Mouse (Mus musculus) heart, embryonic 13.5 days (tissue): Measurements from ENCODE around the gene Taco1. TPM values are rescaled to one million over a fixed set of nuclear protein-coding genes. Genes with fewer than 3 reads are reported as not detected.
A peak's percentile ranks its signal among the peaks of the same experiment; 100 is the strongest.
"Not testable (repeated sequence)": the region's sequence is repeated elsewhere in the genome, so short reads cannot be mapped to it uniquely, and the experiment has no call there.

ENCODE experiments used
- ATAC-seq: fragments of 200-750 bp; cut with Nextera tagmentation; 2 replicates; pipeline ENCODE4 v1.8.0; 2017; ENCODE audit warnings: moderate TSS enrichment; ENCODE audit not compliant: insufficient number of reproducible peaks, low FRiP score, low TSS enrichment; ENCODE audit errors: extremely low read depth
- H3K27ac ChIP-seq: fragments of 300-500 bp; sonication (generic); replicated peaks from 2 replicates; pipeline ENCODE4 v1.5.1; 2015; ENCODE audit warnings: moderate library complexity, mild to moderate bottlenecking, inconsistent platforms
- H3K27me3 ChIP-seq: fragments of 300-500 bp; sonication (generic); replicated peaks from 2 replicates; pipeline ENCODE4 v1.6.1; 2015; ENCODE audit warnings: mild to moderate bottlenecking, inconsistent platforms
- H3K36me3 ChIP-seq: fragments of 300-500 bp; sonication (generic); 2 replicates; pipeline ENCODE4 v1.6.1; 2015; ENCODE audit warnings: mild to moderate bottlenecking, inconsistent platforms
- H3K4me1 ChIP-seq: fragments of 300-500 bp; sonication (generic); 2 replicates; pipeline ENCODE4 v1.6.1; 2015; ENCODE audit warnings: inconsistent platforms
- H3K4me2 ChIP-seq: fragments of 300-500 bp; sonication (generic); 2 replicates; pipeline ENCODE4 v1.6.1; 2015; ENCODE audit warnings: inconsistent platforms, mild to moderate bottlenecking, moderate library complexity
- H3K4me3 ChIP-seq: fragments of 300-500 bp; sonication (generic); 2 replicates; pipeline ENCODE4 v1.5.1; 2015; ENCODE audit warnings: moderate library complexity, mild to moderate bottlenecking, inconsistent platforms
- H3K9ac ChIP-seq: fragments of 300-500 bp; sonication (generic); 2 replicates; pipeline ENCODE4 v1.6.1; 2015; ENCODE audit warnings: inconsistent platforms, mild to moderate bottlenecking, moderate library complexity
- H3K9me3 ChIP-seq: fragments of 300-500 bp; sonication (generic); 2 replicates; pipeline ENCODE4 v1.6.1; 2016; ENCODE audit warnings: inconsistent platforms
- WGBS: fragments of 180-500 bp; shearing (Covaris S2); methylation state at CpG from one replicate; pipeline ENCODE4 v1.1.7; 2015; ENCODE audit warnings: mixed read lengths; 5-methylcytosine and 5-hydroxymethylcytosine counted together
- polyA plus RNA-seq: library from polyadenylated mRNA; unstranded; fragments of >200 nt; fragmentation: Nextera tagmentation; extraction: Ambion mirVana; gene quantifications from 2 replicates; pipeline ENCODE4 v1.2.1, GENCODE M21; 2015

Gene Taco1
- polyA plus RNA-seq, 1 experiment from 2014 or later, result 9.0 TPM

DNA sequence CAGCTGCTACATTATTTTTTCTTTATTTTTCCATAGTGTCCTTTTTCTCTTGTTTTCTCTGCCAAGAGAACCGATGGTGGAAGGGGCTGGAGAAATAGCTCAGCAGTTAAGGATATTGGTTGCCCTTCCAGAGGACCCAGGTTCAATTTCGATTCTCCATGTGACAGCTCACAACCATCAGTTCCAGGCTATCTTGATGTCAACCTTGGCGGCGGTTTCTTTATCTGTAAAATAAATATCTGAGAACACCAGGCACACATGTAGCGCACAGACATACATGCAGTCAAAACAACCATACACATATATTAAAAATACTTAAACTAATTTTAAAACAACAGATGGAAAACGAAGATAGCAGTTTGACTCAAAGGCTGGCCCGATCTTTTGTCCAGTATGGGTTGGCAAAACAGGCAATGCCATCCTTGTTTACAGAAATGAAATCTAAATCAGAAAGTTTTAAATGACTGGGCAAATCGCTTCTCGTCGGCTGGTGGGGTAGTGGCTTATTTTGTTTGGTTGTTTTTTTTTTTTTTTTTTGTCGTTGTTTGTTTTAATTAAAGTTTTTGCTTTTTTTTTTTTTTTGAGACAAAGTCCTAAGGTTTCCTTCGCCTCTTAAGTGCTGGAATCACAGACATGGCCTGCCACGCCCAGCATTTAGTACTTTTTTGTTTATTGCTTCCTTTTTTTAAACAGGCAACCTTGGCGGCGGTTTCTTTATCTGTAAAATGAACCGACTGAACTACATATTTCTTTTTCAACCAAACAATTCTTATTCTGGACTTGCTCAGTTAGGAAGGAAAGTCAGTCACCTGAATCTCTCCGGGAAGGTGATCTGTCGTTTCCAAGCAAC, 563 bp upstream of the Taco1 start:
- Histone ChIP-seq H3K36me3 (peaks cover 4% of the 10 kb centered on the region), H3K27me3 (no peaks in the 10 kb centered on the region), H3K27ac (peak overlapping the region; percentile 24; the same call in 1 of the 2 replicates), H3K4me2 (peak overlapping the region; percentile 79), H3K4me3 (peak overlapping the region; percentile 72), H3K4me1 (peaks cover 11% of the 10 kb centered on the region), H3K9ac (peak overlapping the region; percentile 90), H3K9me3 (no peaks in the 10 kb centered on the region)
- 39% methylated on average over 18 of the region's 18 CpGs for WGBS
- no peak for ATAC-seq

DNA sequence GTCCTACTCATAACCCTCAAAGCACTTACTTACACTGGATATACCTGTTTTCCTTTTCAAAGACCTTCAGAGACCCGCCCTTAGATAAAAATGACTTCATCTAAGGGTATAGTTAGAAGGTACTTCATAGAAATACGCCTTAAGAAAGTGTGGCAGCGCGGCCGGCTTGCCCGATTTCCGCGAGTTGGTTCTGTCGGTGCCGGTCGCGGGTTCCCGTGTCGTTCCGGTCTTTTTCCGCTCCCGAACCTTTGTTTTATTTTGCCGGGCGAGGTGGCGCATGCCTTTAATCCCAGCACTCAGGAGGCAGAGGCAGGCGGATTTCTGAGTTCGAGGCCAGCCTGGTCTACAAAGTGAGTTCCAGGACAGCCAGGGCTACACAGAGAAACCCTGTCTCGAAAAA, 755 bp downstream of the Taco1 start:
- peaks cover 11% of the 10 kb centered on the region for H3K4me1 ChIP-seq
- H3K9me3 ChIP-seq, H3K27me3 ChIP-seq, ATAC-seq: not testable (repeated sequence)
- H3K9ac ChIP-seq, result peak overlapping the region; percentile 90
- H3K36me3 ChIP-seq, result peaks cover 14% of the 10 kb centered on the region
- WGBS, result 10% methylated on average over 23 of the region's 23 CpGs
- H3K4me3 ChIP-seq, result peak overlapping the region; percentile 72
- peak overlapping the region; percentile 79 for H3K4me2 ChIP-seq
- H3K27ac ChIP-seq, result peak overlapping the region; percentile 79

DNA sequence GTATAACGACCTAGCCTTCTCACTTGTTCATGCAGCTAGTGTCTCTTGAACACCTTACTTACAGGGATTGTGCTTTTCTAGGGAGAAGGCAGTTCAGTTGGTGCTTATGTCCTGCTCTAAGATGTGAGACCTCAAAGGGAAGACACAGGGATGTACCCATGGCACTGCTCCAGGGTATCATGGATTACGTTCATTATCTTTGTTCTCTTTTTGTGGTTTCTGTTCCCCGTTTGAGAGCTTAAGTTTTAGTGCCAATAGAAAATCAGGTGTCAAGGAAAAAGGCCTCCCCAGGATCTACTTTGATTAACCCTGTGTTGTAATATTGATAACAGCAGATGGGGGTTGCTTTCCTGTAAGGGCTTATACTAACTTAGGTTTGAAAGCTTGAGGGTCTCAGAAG, 7.9 kb downstream of the Taco1 start:
- Histone ChIP-seq H3K27ac (no peak overlapping the region), H3K9me3 (no peaks in the 10 kb centered on the region), H3K36me3 (peaks cover 44% of the 10 kb centered on the region), H3K9ac (no peak overlapping the region), H3K4me3 (no peak overlapping the region), H3K4me2 (no peak overlapping the region), H3K4me1 (no peaks in the 10 kb centered on the region), H3K27me3 (no peaks in the 10 kb centered on the region)
- WGBS, result 75% methylated on average over 3 of the region's 3 CpGs
- no peak for ATAC-seq

DNA sequence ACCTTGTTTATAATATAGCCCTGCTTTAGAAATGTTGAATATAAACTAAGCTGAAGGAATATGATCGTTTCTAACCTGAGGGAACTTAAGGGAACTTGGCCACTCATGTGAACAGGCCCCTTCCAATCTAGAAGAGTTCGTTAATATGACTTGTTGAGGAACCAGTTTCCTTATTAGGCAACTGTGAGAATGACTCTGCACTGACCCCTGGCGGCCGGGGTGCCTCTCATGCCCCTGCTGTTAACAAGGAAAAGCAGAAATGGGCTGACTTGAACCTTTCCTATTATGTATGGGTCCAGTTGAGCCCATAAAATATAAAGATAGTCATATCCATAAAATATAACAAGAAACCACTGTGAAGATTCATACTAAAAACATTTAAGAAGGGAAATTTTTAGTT, 10.5 kb downstream of the Taco1 start:
- H3K9ac ChIP-seq, result no peak overlapping the region
- H3K36me3 ChIP-seq, result peaks cover 33% of the 10 kb centered on the region
- no peaks in the 10 kb centered on the region for H3K4me1 ChIP-seq
- no peak for ATAC-seq
- no peaks in the 10 kb centered on the region for H3K9me3 ChIP-seq
- H3K4me2 ChIP-seq, result no peak overlapping the region
- H3K27me3 ChIP-seq, result no peaks in the 10 kb centered on the region
- 2% methylated on average over 4 of the region's 4 CpGs for WGBS
- no peak overlapping the region for H3K4me3 ChIP-seq
- H3K27ac ChIP-seq, result no peak overlapping the region

DNA sequence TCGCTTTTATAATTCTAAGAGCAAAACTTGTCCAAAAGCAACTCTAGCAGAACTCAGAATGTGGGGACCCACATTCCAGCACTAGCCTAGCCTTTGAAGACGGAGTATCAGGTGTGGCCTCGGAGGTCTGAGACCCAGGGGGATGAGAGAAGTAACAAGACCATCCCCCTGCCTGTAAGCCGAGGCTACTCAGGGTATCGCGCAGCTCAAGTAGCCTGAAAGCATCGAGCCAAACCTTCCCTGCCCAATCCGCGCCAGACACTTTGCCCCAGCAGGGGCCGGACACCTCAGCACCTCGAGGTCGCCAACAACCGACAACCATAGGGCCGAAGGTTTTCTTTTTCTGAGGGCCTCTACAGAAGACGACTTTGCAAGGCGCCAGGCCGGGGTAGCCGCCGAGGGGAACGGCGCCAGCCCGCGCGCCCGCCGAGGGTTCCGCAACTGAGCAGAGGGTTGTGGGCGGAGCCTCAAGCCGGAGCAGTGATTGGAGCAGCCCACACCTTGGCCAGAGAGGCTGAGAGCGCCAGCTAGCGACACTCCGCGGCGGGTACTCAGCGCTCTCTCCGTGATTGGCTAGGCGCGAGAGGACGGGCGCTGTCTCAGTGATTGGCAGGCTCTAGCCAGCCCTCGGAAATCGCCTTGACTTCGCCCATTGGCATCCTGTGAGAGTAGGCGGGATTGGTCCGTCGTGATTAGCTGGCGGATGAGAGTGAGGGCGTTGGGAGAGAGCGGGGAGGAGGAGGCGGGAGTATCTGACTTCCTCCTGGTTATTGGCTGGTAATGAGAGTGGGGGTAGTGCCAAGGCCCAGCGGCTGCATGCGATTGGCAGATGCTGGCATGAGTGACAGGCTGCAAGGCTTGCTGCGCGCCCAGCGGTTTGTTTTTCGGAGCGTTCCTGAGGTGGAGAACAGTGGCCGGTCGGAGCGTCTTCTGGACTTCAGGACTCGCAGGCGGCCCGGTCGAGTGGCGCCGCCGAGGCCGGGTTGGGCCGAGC, 18.1 kb downstream of the Taco1 start, which contains the start of gene Map3k3:
Map3k3 (plus strand) TSS at position 906 of the 994 bp plus-strand sequence.
- peak within 1 kb of the TSS; percentile 99 for H3K27ac ChIP-seq
- H3K9ac ChIP-seq, result peak within 1 kb of the TSS; percentile 98
- under 1% methylated on average over 69 of the region's 69 CpGs for WGBS
- peak within 1 kb of the TSS; percentile 76 for H3K4me2 ChIP-seq
- H3K27me3 ChIP-seq, result no peaks in the 10 kb centered on the region
- H3K36me3 ChIP-seq, result no peaks in the 10 kb centered on the region
- peaks cover 20% of the 10 kb centered on the region for H3K4me1 ChIP-seq
- H3K9me3 ChIP-seq, result no peaks in the 10 kb centered on the region
- ATAC-seq, result peak; percentile 99
- H3K4me3 ChIP-seq, result peak within 1 kb of the TSS; percentile 99

DNA sequence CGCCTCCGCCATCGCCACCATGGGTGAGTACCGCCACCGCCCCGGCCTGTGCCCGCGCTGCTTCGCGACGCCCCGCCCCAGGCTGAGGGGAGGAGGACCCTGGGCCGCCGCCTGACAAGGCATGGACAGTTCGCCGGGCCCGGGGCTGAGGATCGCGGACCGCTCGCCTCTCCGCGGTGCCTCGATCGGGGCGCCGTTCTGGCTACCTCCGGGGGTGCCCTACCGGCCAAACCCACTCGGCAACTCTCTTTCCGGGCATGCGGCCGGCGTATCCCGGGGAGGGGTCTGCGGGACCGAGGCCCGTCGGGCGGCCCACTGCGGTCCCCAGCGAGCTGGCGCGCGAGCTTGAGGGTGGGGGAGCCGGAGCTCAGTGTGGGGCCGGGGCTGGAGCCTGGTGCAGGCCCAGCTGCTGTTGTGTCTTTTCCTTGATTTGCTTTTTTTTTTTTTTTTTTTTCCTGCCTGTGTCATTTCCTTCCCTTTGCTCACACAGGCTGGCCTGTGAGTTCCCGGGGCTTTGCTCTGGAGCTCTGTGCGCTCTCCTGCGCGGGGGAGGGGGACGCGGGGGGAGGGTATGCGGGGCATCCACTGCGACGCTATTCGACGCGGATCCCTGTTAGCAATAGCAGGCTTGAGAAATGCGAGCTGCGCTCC, 19.2 kb downstream of the Taco1 start:
- H3K9me3 ChIP-seq, result no peaks in the 10 kb centered on the region
- peak overlapping the region; percentile 98 for H3K9ac ChIP-seq
- H3K27me3 ChIP-seq, result no peaks in the 10 kb centered on the region
- H3K27ac ChIP-seq, result peak overlapping the region; percentile 99
- peaks cover 23% of the 10 kb centered on the region for H3K4me1 ChIP-seq
- H3K4me3 ChIP-seq, result peak overlapping the region; percentile 99
- ATAC-seq, result peak; percentile 38; the same call in 1 of the 2 replicates
- under 1% methylated on average over 59 of the region's 61 CpGs for WGBS
- no peaks in the 10 kb centered on the region for H3K36me3 ChIP-seq
- H3K4me2 ChIP-seq, result peak overlapping the region; percentile 75

DNA sequence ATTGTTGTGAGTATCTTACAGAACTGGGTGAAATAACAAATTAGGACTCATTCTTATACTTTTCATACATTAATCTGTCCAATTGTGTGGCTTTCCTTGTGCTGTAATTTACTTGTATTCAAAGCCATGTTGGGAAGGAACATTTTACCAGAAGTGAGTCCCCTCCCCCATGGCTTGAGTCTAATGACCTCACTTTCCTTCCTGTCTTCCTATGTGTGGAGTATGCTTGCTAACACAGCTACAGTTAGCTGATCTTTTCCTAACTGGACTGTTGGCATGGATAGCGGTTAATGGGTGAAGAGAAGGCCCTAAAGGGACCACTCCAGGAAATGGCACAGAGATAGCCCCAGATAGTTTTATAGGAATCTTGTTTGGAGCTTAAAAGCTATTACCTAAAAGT, 32.4 kb downstream of the Taco1 start:
- H3K4me1 ChIP-seq, result peaks cover 12% of the 10 kb centered on the region; the same call in 1 of the 2 replicates
- no peak overlapping the region for H3K9ac ChIP-seq
- H3K27ac ChIP-seq, result peak overlapping the region; percentile 80
- H3K4me2 ChIP-seq, result 0 out of 2 replicates have a peak overlapping the region, but pooled peaks have one; percentile 2
- no peak for ATAC-seq
- no peak overlapping the region for H3K4me3 ChIP-seq
- H3K36me3 ChIP-seq, result peaks cover 17% of the 10 kb centered on the region
- WGBS, result 65% methylated on average over 1 of the region's 1 CpGs
- H3K9me3 ChIP-seq, result no peaks in the 10 kb centered on the region
- H3K27me3 ChIP-seq, result no peaks in the 10 kb centered on the region

DNA sequence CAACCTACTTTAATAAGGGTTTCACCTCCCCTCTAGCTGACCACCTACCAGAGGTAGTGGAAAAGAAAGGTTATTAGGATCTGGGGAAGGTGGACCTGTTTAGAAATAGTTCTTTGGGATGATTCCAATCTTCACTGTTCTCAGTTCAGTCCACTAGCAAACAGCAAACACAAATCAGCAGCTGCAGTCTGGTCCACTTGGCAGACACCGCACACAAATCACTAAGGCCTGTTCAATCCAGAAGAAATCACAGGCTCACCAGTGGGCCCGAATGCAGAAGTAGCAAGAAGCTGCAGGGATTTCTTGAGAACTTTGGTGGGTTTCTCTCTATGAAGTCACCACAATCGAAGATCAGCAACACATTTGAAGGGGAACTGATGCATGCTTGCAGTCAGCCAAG, 37.0 kb downstream of the Taco1 start:
- no peak for ATAC-seq
- no peaks in the 10 kb centered on the region for H3K27me3 ChIP-seq
- H3K4me1 ChIP-seq, result peaks cover 8% of the 10 kb centered on the region; the same call in 1 of the 2 replicates

DNA sequence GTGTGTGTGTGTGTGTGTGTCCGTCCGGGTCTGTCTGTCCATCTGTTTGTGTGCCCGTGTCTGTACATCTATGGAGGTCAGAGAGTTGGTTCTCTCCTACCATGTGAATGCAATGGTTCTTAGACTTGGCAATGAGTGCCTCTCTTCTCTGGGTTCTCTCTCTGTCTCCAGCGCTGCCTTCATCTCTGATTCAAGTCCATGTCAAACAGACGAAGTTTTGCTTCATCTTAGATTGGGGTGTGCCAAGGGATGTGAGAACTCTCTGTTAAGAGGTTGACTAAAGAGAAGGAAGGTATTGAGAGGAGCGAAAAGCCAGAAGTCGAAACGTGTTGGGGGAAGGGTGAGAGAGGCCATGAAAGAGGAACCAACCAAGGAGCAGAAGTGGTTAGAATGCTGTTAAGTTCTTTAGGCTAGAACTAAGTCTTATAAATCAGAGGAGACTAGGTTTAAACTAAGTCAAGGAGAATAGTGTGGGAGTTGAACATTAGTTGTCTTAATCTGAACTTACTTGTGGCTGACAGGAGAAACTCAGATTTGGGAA, 40.3 kb downstream of the Taco1 start:
- Histone ChIP-seq H3K9me3 (no peaks in the 10 kb centered on the region), H3K36me3 (peaks cover 32% of the 10 kb centered on the region), H3K4me1 (no peaks in the 10 kb centered on the region), H3K9ac (no peak overlapping the region), H3K27ac (no peak overlapping the region), H3K4me3 (no peak overlapping the region), H3K27me3 (no peaks in the 10 kb centered on the region), H3K4me2 (no peak overlapping the region)
- no peak for ATAC-seq
- 74% methylated on average over 8 of the region's 8 CpGs for WGBS

More for the DNA sequence above, 37.0 kb downstream of the Taco1 start:
- H3K4me2 ChIP-seq, result no peak overlapping the region
- 84% methylated on average over 3 of the region's 3 CpGs for WGBS
- H3K36me3 ChIP-seq, result peaks cover 28% of the 10 kb centered on the region
- H3K9ac ChIP-seq, result no peak overlapping the region
- no peak overlapping the region for H3K27ac ChIP-seq
- H3K9me3 ChIP-seq, result no peaks in the 10 kb centered on the region
- H3K4me3 ChIP-seq, result no peak overlapping the region

DNA sequence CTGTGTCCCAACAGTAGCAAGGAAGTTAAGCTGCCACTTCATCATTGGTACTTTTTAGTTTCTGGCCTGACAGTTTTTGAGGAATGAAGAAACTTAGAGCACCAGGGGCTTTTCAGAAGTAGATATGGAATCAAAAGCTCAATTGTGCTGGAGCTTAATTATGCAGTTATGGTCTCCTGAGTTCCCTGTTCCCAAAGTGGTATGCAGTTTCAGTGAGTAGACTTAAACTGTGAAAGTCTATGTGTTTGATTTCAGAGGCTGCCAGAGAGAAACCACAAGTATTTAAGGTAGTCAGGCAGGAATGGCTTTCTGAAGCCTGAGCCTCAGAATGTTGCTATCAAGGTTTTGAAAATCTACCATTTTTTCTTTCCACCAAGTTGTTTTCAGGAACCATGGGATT, 45.8 kb downstream of the Taco1 start:
- no peak overlapping the region for H3K4me2 ChIP-seq
- H3K36me3 ChIP-seq, result peaks cover 62% of the 10 kb centered on the region
- no peak overlapping the region for H3K27ac ChIP-seq
- H3K4me1 ChIP-seq, result no peaks in the 10 kb centered on the region
- no peaks in the 10 kb centered on the region for H3K27me3 ChIP-seq
- 0 out of 2 replicates have a peak, but pooled peaks cover 4% of the 10 kb centered on the region for H3K9me3 ChIP-seq
- no peak overlapping the region for H3K9ac ChIP-seq
- ATAC-seq, result no peak
- H3K4me3 ChIP-seq, result no peak overlapping the region
